Mouse (Mus musculus): ENCODE results near the gene Prdx4. TPM values are rescaled to one million over a fixed set of nuclear protein-coding genes. Genes with fewer than 3 reads are reported as not detected.
A peak's percentile ranks its signal among the peaks of the same experiment; 100 is the strongest.

Prdx4 gene
- polyA plus RNA-seq, 1 experiment, result 191 TPM

GRCm38 (mm10) chrX:155337905-155338721 is 2.4 kb downstream of the Prdx4 start:
- H3K79me3 ChIP-seq (ENCODE audit: low read depth), result peaks cover 10% of the 10 kb centered on the region
- H3K36me3 ChIP-seq (ENCODE audit: control insufficient read depth, insufficient read depth), result no peaks in the 10 kb centered on the region
- peak overlapping the region; percentile 69 for H3ac ChIP-seq (ENCODE audit: control insufficient read depth, insufficient read length, low read depth)
- peaks cover 29% of the 10 kb centered on the region for H3K79me2 ChIP-seq (ENCODE audit: control insufficient read depth, insufficient read depth)
- TF ChIP-seq MYOD1 (IDR thresholded peaks at IDR 0.05; ENCODE audit: control insufficient read depth, insufficient read length, low read depth) (no peak), MAX (IDR thresholded peaks at IDR 0.05) (peak; percentile 77), USF1 (IDR thresholded peaks at IDR 0.05; ENCODE audit: low read depth) (peak; percentile 70)
- no peaks in the 10 kb centered on the region for H3K27me3 ChIP-seq (ENCODE audit: control insufficient read depth, insufficient read depth, insufficient read length)
- peak overlapping the region; percentile 49 for H3K4me3 ChIP-seq (ENCODE audit: insufficient read depth, poor library complexity, severe bottlenecking)

- H3K4me3 ChIP-seq (ENCODE audit: insufficient read depth, poor library complexity, severe bottlenecking), result peak overlapping the region; percentile 49
- no peak for TF ChIP-seq MYOD1 (IDR thresholded peaks at IDR 0.05; ENCODE audit: control insufficient read depth, insufficient read length, low read depth)
- no peaks in the 10 kb centered on the region for H3K36me3 ChIP-seq (ENCODE audit: control insufficient read depth, insufficient read depth)
Observed at GRCm38 (mm10) chrX:155337567-155337904, 3.0 kb downstream of the Prdx4 start.

GRCm38 (mm10) chrX:155318005-155318404 is 22.5 kb downstream of the Prdx4 start:
- H3K36me3 ChIP-seq (ENCODE audit: control insufficient read depth, insufficient read depth), result peaks cover 6% of the 10 kb centered on the region
- peak; percentile 3 for TF ChIP-seq CTCF (IDR thresholded peaks at IDR 0.05; ENCODE audit: control insufficient read depth, insufficient read depth, insufficient read length)
- no peak for TF ChIP-seq CEBPB (IDR thresholded peaks at IDR 0.05; ENCODE audit: low read depth)
- no peaks in the 10 kb centered on the region for H3K79me2 ChIP-seq (ENCODE audit: control insufficient read depth, insufficient read depth)
- no peaks in the 10 kb centered on the region for H3K79me3 ChIP-seq (ENCODE audit: low read depth)
- no peaks in the 10 kb centered on the region for H3K27me3 ChIP-seq (ENCODE audit: control insufficient read depth, insufficient read depth, insufficient read length)
- no peak overlapping the region for H3K4me3 ChIP-seq (ENCODE audit: insufficient read depth, poor library complexity, severe bottlenecking)
- H3ac ChIP-seq (ENCODE audit: control insufficient read depth, insufficient read length, low read depth), result no peak overlapping the region

More at GRCm38 (mm10) chrX:155337567-155337904, 3.0 kb downstream of the Prdx4 start:
- Histone ChIP-seq H3K79me2 (ENCODE audit: control insufficient read depth, insufficient read depth) (peaks cover 29% of the 10 kb centered on the region), H3K79me3 (ENCODE audit: low read depth) (peaks cover 10% of the 10 kb centered on the region), H3K27me3 (ENCODE audit: control insufficient read depth, insufficient read depth, insufficient read length) (no peaks in the 10 kb centered on the region), H3ac (ENCODE audit: control insufficient read depth, insufficient read length, low read depth) (peak overlapping the region; percentile 69)

GRCm38 (mm10) chrX:155306390-155306789 is 34.2 kb downstream of the Prdx4 start:
- Histone ChIP-seq H3K79me2 (ENCODE audit: control insufficient read depth, insufficient read depth) (no peaks in the 10 kb centered on the region), H3K36me3 (ENCODE audit: control insufficient read depth, insufficient read depth) (no peaks in the 10 kb centered on the region), H3K4me3 (ENCODE audit: insufficient read depth, poor library complexity, severe bottlenecking) (no peak overlapping the region), H3K79me3 (ENCODE audit: low read depth) (no peaks in the 10 kb centered on the region), H3ac (ENCODE audit: control insufficient read depth, insufficient read length, low read depth) (no peak overlapping the region), H3K27me3 (ENCODE audit: control insufficient read depth, insufficient read depth, insufficient read length) (no peaks in the 10 kb centered on the region)
- TF ChIP-seq USF1 (IDR thresholded peaks at IDR 0.05; ENCODE audit: low read depth) (no peak), MAX (IDR thresholded peaks at IDR 0.05) (no peak), MYOG (IDR thresholded peaks at IDR 0.05; ENCODE audit: control insufficient read depth, extremely low read depth, insufficient read length) (no peak), CTCF (IDR thresholded peaks at IDR 0.05; ENCODE audit: control insufficient read depth, insufficient read depth, insufficient read length) (no peak)

- H3K79me2 ChIP-seq (ENCODE audit: control insufficient read depth, insufficient read depth), result no peaks in the 10 kb centered on the region
- H3ac ChIP-seq (ENCODE audit: control insufficient read depth, insufficient read length, low read depth), result no peak overlapping the region
- H3K36me3 ChIP-seq (ENCODE audit: control insufficient read depth, insufficient read depth), result peaks cover 39% of the 10 kb centered on the region
- no peak overlapping the region for H3K4me3 ChIP-seq (ENCODE audit: insufficient read depth, poor library complexity, severe bottlenecking)
- H3K27me3 ChIP-seq (ENCODE audit: control insufficient read depth, insufficient read depth, insufficient read length), result no peaks in the 10 kb centered on the region
- no peak for TF ChIP-seq MAX (IDR thresholded peaks at IDR 0.05)
- TF ChIP-seq USF1 (IDR thresholded peaks at IDR 0.05; ENCODE audit: low read depth), result no peak
- TF ChIP-seq FOSL1 (IDR thresholded peaks at IDR 0.05; ENCODE audit: insufficient read depth, low read length, poor library complexity, severe bottlenecking), result no peak
- TF ChIP-seq MYOG (IDR thresholded peaks at IDR 0.05; ENCODE audit: control insufficient read depth, extremely low read depth, insufficient read length), result no peak
- no peak for TF ChIP-seq MYOD1 (IDR thresholded peaks at IDR 0.05; ENCODE audit: control insufficient read depth, insufficient read length, low read depth)
- TF ChIP-seq CEBPB (IDR thresholded peaks at IDR 0.05; ENCODE audit: low read depth), result no peak
- no peak for TF ChIP-seq CTCF (IDR thresholded peaks at IDR 0.05; ENCODE audit: control insufficient read depth, insufficient read depth, insufficient read length)
- H3K79me3 ChIP-seq (ENCODE audit: low read depth), result no peaks in the 10 kb centered on the region
Observed at GRCm38 (mm10) chrX:155280427-155281044, 60.0 kb downstream of the Prdx4 start.

- Histone ChIP-seq H3K4me3 (ENCODE audit: insufficient read depth, poor library complexity, severe bottlenecking) (no peak overlapping the region), H3K36me3 (ENCODE audit: control insufficient read depth, insufficient read depth) (peaks cover 36% of the 10 kb centered on the region), H3ac (ENCODE audit: control insufficient read depth, insufficient read length, low read depth) (no peak overlapping the region), H3K27me3 (ENCODE audit: control insufficient read depth, insufficient read depth, insufficient read length) (no peaks in the 10 kb centered on the region), H3K79me2 (ENCODE audit: control insufficient read depth, insufficient read depth) (no peaks in the 10 kb centered on the region), H3K79me3 (ENCODE audit: low read depth) (no peaks in the 10 kb centered on the region)
- TF ChIP-seq MYOD1 (IDR thresholded peaks at IDR 0.05; ENCODE audit: control insufficient read depth, insufficient read length, low read depth) (no peak), USF1 (IDR thresholded peaks at IDR 0.05; ENCODE audit: low read depth) (no peak), MAX (IDR thresholded peaks at IDR 0.05) (no peak), MYOG (IDR thresholded peaks at IDR 0.05; ENCODE audit: control insufficient read depth, extremely low read depth, insufficient read length) (no peak), FOSL1 (IDR thresholded peaks at IDR 0.05; ENCODE audit: insufficient read depth, low read length, poor library complexity, severe bottlenecking) (no peak), CTCF (IDR thresholded peaks at IDR 0.05; ENCODE audit: control insufficient read depth, insufficient read depth, insufficient read length) (no peak), CEBPB (IDR thresholded peaks at IDR 0.05; ENCODE audit: low read depth) (no peak)
Observed at GRCm38 (mm10) chrX:155278483-155278882, 62.1 kb downstream of the Prdx4 start.

Other genes with a start within 250 kb of the Prdx4 start
- gene Magea2, start 247.1 kb downstream of the Prdx4 start, polyA plus RNA-seq (2012; fragmentation: generic; extraction: Trizol), result 0.20 TPM
- not detected for gene Cldn34b2, start 212.3 kb downstream of the Prdx4 start, polyA plus RNA-seq (2012; fragmentation: generic; extraction: Trizol)
- 122 TPM for gene Sat1, start 124.3 kb downstream of the Prdx4 start, polyA plus RNA-seq (2012; fragmentation: generic; extraction: Trizol)
- gene Acot9, start 78.3 kb downstream of the Prdx4 start, polyA plus RNA-seq (2012; fragmentation: generic; extraction: Trizol), result 61.1 TPM